Comparison of ENCODE assay signal across 8 mouse cellular contexts in the genomic region with DNA sequence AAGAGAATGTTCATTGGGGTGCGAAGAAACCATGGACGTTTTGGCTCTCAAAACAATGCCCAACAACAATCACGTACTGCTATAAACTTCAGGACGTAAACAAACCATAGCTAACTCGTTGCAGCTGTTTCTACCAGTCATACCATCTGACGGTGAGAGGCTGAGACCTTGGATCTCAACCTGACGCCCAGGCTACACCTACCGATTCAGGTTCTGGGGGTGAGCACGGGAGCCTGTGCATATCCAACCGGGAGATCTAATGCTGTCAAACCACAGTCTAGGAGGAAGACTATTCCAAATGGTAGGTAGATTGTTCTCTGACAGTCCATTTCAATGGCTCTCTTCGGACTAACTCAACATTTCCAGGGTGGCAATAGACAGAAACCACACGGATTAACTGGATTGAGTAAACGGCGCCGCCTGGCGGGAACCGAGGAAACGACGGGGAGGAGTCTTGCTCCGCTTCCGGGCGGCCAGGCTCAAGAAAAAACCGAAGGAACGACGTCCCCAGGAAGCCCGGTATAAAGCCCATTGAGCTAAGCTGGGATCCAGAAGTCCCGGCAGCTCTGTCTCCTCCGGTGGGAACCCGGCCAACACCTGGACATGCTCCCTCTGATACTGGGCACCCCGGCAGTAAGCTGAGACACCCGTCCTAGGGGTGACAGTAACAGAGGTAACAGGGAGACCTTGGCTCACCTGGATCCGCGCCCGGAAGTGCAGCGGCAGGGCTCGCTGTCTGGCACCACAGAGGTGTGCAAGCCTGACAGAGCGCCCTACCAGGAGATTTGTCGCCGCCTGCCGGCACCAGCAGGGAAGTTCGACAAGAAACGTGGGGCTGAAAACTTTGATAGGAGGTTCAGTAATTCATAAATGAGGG. TPM values are rescaled to one million over a fixed set of nuclear protein-coding genes. Genes with fewer than 3 reads are reported as not detected.
DNase-seq lines count a peak whose midpoint lies in the region; ATAC-seq and TF ChIP-seq lines count a peak whose summit lies in the region.

A gene (minus strand): TSS at position 736 of the 877 bp plus-strand sequence.

- TF ChIP-seq POLR2A in bone marrow macrophage, adult 2 months (IDR thresholded peaks at IDR 0.05; ENCODE audit: borderline replicate concordance, low read depth, low read length) = 0 out of 2 replicates have a peak, but pooled peaks have one; percentile 49
- TF ChIP-seq POLR2A in embryonic fibroblast, embryonic 13.5 days (IDR thresholded peaks at IDR 0.05; ENCODE audit: low read depth, low read length) = peak; percentile 56

- peaks cover 8% of the 10 kb centered on the region for H3K4me1 ChIP-seq in bone marrow macrophage, adult 2 months (ENCODE audit: control insufficient read depth, insufficient read depth, low read length)
- H3K4me1 ChIP-seq in embryonic fibroblast, embryonic 13.5 days (ENCODE audit: control insufficient read depth, insufficient read depth, low read length) = peaks cover 2% of the 10 kb centered on the region; the same call in 1 of the 2 replicates
- H3K4me1 ChIP-seq in heart, embryonic 10.5 days = peaks cover 20% of the 10 kb centered on the region
- H3K4me1 ChIP-seq in kidney, embryonic 15.5 days = peaks cover 25% of the 10 kb centered on the region

- no peaks in the 10 kb centered on the region for H3K27me3 ChIP-seq in heart, embryonic 10.5 days (ENCODE audit: insufficient read depth, poor library complexity, severe bottlenecking)
- H3K27me3 ChIP-seq in kidney, embryonic 15.5 days = no peaks in the 10 kb centered on the region

- DNase-seq in A20 (ENCODE audit: low read depth, low spot score) (peak; percentile 96), liver (peak; percentile 95)
- DNase-seq in heart, embryonic 10.5 days (ENCODE audit: low spot score) = peak; percentile 96
- peak; percentile 93 to 98 for DNase-seq in spleen, postnatal 4 days (ENCODE audit: low spot score in 2 of 2)

- peak within 1 kb of the TSS; percentile 74 for H3K4me3 ChIP-seq in bone marrow macrophage, adult 2 months (ENCODE audit: insufficient read depth, low read length)
- peak within 1 kb of the TSS; percentile 53 for H3K4me3 ChIP-seq in embryonic fibroblast, embryonic 13.5 days (ENCODE audit: insufficient read depth, low read length)
- peak within 1 kb of the TSS; percentile 74 for H3K4me3 ChIP-seq in heart, embryonic 10.5 days
- peak within 1 kb of the TSS; percentile 53 for H3K4me3 ChIP-seq in kidney, embryonic 15.5 days (replicated peaks)

- ATAC-seq in kidney, embryonic 15.5 days (replicated peaks; ENCODE audit: low FRiP score) = peak; percentile 93
- peak; percentile 87 for ATAC-seq in monocyte, adult 5-6 weeks (replicated peaks; ENCODE audit: insufficient number of reproducible peaks, low FRiP score, low TSS enrichment, poor library complexity, severe bottlenecking)

- H3K36me3 ChIP-seq in heart, embryonic 10.5 days = peaks cover 81% of the 10 kb centered on the region
- peaks cover 68% of the 10 kb centered on the region for H3K36me3 ChIP-seq in kidney, embryonic 15.5 days

- H3K27ac ChIP-seq in bone marrow macrophage, adult 2 months (ENCODE audit: insufficient read depth, low read depth, low read length) = peak within 1 kb of the TSS; percentile 61
- peak within 1 kb of the TSS; percentile 24 for H3K27ac ChIP-seq in embryonic fibroblast, embryonic 13.5 days (ENCODE audit: insufficient read depth, low read length)
- H3K27ac ChIP-seq in heart, embryonic 10.5 days = peak within 1 kb of the TSS; percentile 90
- H3K27ac ChIP-seq in kidney, embryonic 15.5 days = peak within 1 kb of the TSS; percentile 94

- H3K9me3 ChIP-seq in heart, embryonic 10.5 days = no peaks in the 10 kb centered on the region
- no peaks in the 10 kb centered on the region for H3K9me3 ChIP-seq in kidney, embryonic 15.5 days (replicated peaks)

- H3K4me2 ChIP-seq in kidney, embryonic 15.5 days = peak within 1 kb of the TSS; percentile 86

- TF ChIP-seq CTCF in bone marrow macrophage, adult 2 months (IDR thresholded peaks at IDR 0.05; ENCODE audit: low read depth, low read length) = peak; percentile 62
- peak; percentile 51 for TF ChIP-seq CTCF in embryonic fibroblast, embryonic 13.5 days (IDR thresholded peaks at IDR 0.05; ENCODE audit: borderline replicate concordance, insufficient read depth, low read length)

- peak within 1 kb of the TSS; percentile 65 for H3K9ac ChIP-seq in kidney, embryonic 15.5 days

- 8% methylated on average over 42 of the region's 42 CpGs for WGBS in heart, embryonic 10.5 days
- WGBS in kidney, embryonic 15.5 days = 6% methylated on average over 42 of the region's 42 CpGs

RNA-seq across cellular contexts. Expression of the gene that starts here (rescaled TPM):
- polyA plus RNA-seq in bone marrow macrophage, adult 2 months (2012; ENCODE audit: insufficient read depth, insufficient read length, missing spikeins) = 8.3 and 9.4 TPM in 2 replicates
- polyA plus RNA-seq in embryonic fibroblast, embryonic 13.5 days (2011; ENCODE audit: insufficient read length, low read depth, missing spikeins) = 8.6 and 15.0 TPM in 2 replicates
- 18.4 and 21.0 TPM in 2 replicates for polyA plus RNA-seq in heart, embryonic 10.5 days (2016; fragmentation: Nextera tagmentation; extraction: Ambion mirVana)
- polyA plus RNA-seq in kidney, embryonic 15.5 days (2015; fragmentation: Nextera tagmentation; extraction: Ambion mirVana) = 23.5 and 27.6 TPM in 2 replicates
- total RNA-seq in monocyte, adult 5-6 weeks (2017) = 3.6 to 7.5 TPM (median 7.3 TPM) in 3 replicates

Comparison
In these comparisons a context has a peak if more than half of its experiments do, and no peak if none do; other contexts are left out.
1. Peak in every context shown above with its lines: DNase-seq, ATAC-seq, H3K4me3 ChIP-seq and H3K27ac ChIP-seq.
2. H3K27ac ChIP-seq: peak in every context shown above with its lines; median percentile 94 in kidney, embryonic 15.5 days; 90 in heart, embryonic 10.5 days; 61 in bone marrow macrophage, adult 2 months; 24 in embryonic fibroblast, embryonic 13.5 days.